ENCODE assay signal across 9 mouse cellular contexts in the genomic region with DNA sequence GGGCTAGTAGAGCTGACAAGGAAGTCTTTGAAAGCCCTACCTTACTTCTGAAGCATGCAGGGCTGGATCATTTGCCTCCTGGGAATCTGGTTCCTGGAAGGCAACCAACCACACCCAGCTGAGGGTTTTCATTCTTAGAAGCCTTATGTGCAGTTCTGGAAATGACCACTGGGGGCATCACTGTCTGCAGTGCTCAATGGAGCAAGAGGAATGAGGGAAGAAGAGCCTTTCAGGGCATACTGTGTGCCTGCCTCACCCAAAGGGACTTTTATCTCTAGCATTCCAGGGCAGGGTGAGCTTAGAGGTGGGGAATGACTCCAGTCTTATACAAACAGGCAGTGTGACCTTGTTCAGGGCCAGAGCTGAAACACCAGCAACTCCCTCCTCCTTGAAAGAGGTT. TPM values are rescaled to one million over a fixed set of nuclear protein-coding genes. Genes with fewer than 3 reads are reported as not detected.
DNase-seq lines count a peak whose midpoint lies in the region; ATAC-seq and TF ChIP-seq lines count a peak whose summit lies in the region.
"Had no signal": no experiment of that assay in that cellular context is flagged by ENCODE, and none has a peak within 500 bp of the region (broad histone marks: within the 10 kb centered on the region; RNA-seq: fewer than 3 reads in every experiment).

No protein-coding gene starts in this region.

- TF ChIP-seq POLR2A in thymus, adult 2 months (IDR thresholded peaks at IDR 0.05; ENCODE audit: control insufficient read depth, extremely low read depth, insufficient read depth, low read length, poor library complexity): no peak

- peak; percentile 47; the same call in 1 of the 2 replicates for ATAC-seq in neutrophil, adult 5-6 weeks (ENCODE audit: extremely low read depth, insufficient number of reproducible peaks, low FRiP score, poor library complexity, severe bottlenecking)

- no peaks in the 10 kb centered on the region for H3K36me3 ChIP-seq in thymus, adult 2 months (ENCODE audit: control insufficient read depth, insufficient read depth, low read length)

- peak; percentile 88 for TF ChIP-seq CTCF in left cerebral cortex, adult 2 months (IDR thresholded peaks at IDR 0.05)
- TF ChIP-seq CTCF in thymus, adult 2 months (IDR thresholded peaks at IDR 0.05; ENCODE audit: borderline replicate concordance, control insufficient read depth, extremely low read depth, insufficient read depth, low read length, poor library complexity): no peak

- H3K4me1 ChIP-seq in thymus, adult 2 months (replicated peaks; ENCODE audit: control insufficient read depth, insufficient read depth, low read length): no peaks in the 10 kb centered on the region

- intact Hi-C loops in heart, postnatal 10 days (cut with DNase I): no loop called here
- intact Hi-C loops in left cerebral cortex, adult 2 months (cut with DNase I): no loop called here

- no peak overlapping the region for H3K27ac ChIP-seq in left cerebral cortex, adult 2 months
- no peak overlapping the region for H3K27ac ChIP-seq in thymus, adult 2 months (ENCODE audit: control insufficient read depth, insufficient read depth, low read length)

- H3K4me3 ChIP-seq in left cerebral cortex, adult 2 months: no peak overlapping the region
- no peak overlapping the region for H3K4me3 ChIP-seq in thymus, adult 2 months (ENCODE audit: control insufficient read depth, insufficient read depth, low read length)

- peak; percentile 66 for DNase-seq in layer of hippocampus, adult 11-12 months (ENCODE audit: low spot score)
- no peak for DNase-seq in layer of hippocampus, adult 9-10 months (ENCODE audit: low spot score)
- DNase-seq in T-cell, adult 2 months (ENCODE audit: low spot score): peak; percentile 32
- DNase-seq in cerebellum, postnatal 36 days: peak; percentile 57 to 66
- DNase-seq in heart, postnatal 10 days: peak; percentile 70 to 83
- DNase-seq in left cerebral cortex, adult 2 months (ENCODE audit: extremely low spot score in 1 of 2, low spot score in 2 of 2): peak; percentile 28 to 61
- DNase-seq in thymus, adult 2 months: peak; percentile 65

- H3K27me3 ChIP-seq in thymus, adult 2 months (ENCODE audit: control insufficient read depth, insufficient read depth, low read length): no peaks in the 10 kb centered on the region

RNA-seq across cellular contexts. Expression of gene Obp2a, which starts 5.2 kb away (rescaled TPM):
- not detected for total RNA-seq in heart, postnatal 10 days (2021)
- total RNA-seq in left cerebral cortex, adult 2 months (2021): not detected
- total RNA-seq in neutrophil, adult 5-6 weeks (2017): not detected in 2 replicates
- 0.45 and 0.54 TPM in 2 replicates for polyA plus RNA-seq in thymus, adult 2 months (2012; rRNA removed)
- polyA plus RNA-seq: frontal cortex, adult 2 months had no signal

RNA-seq across cellular contexts. Expression of gene Bmyc, which starts 11.9 kb away (rescaled TPM):
- total RNA-seq in heart, postnatal 10 days (2021): 10 to 100 TPM; 14.6 to 15.6 TPM
- 10 to 100 TPM; 82.6 to 89.9 TPM for total RNA-seq in left cerebral cortex, adult 2 months (2021)
- total RNA-seq in neutrophil, adult 5-6 weeks (2017): 10.3 and 14.4 TPM in 2 replicates
- 36.4 and 43.2 TPM in 2 replicates for polyA plus RNA-seq in thymus, adult 2 months (2012; rRNA removed)

RNA-seq across cellular contexts. Expression of gene Lcn10, which starts 12.1 kb away (rescaled TPM):
- total RNA-seq in heart, postnatal 10 days (2021): not detected
- not detected for total RNA-seq in left cerebral cortex, adult 2 months (2021)
- not detected in 2 replicates for total RNA-seq in neutrophil, adult 5-6 weeks (2017)
- 0.73 and 0.84 TPM in 2 replicates for polyA plus RNA-seq in thymus, adult 2 months (2012; rRNA removed)
- polyA plus RNA-seq: frontal cortex, adult 2 months had no signal

RNA-seq across cellular contexts. Expression of gene Lcn6, which starts 18.0 kb away (rescaled TPM):
- total RNA-seq in heart, postnatal 10 days (2021): not detected
- not detected for total RNA-seq in left cerebral cortex, adult 2 months (2021)
- total RNA-seq in neutrophil, adult 5-6 weeks (2017): not detected in 2 replicates
- polyA plus RNA-seq in thymus, adult 2 months (2012; rRNA removed): 0.20 and 0.26 TPM in 2 replicates
- polyA plus RNA-seq: frontal cortex, adult 2 months had no signal

RNA-seq across cellular contexts. Expression of gene Lcn5, which starts 36.9 kb away (rescaled TPM):
- total RNA-seq in heart, postnatal 10 days (2021): not detected
- total RNA-seq in left cerebral cortex, adult 2 months (2021): not detected
- not detected in 2 replicates for total RNA-seq in neutrophil, adult 5-6 weeks (2017)
- not detected in 2 replicates for polyA plus RNA-seq in thymus, adult 2 months (2012; rRNA removed)
- polyA plus RNA-seq: frontal cortex, adult 2 months had no signal
